Mouse (Mus musculus) spleen, postnatal 10 days (tissue): ENCODE data around the gene Olfr1014.

Source experiments
- DNase-seq, 2 experiments: peaks; one replicate each; pipeline ENCODE4 v3.0.0; 2021 to 2022; ENCODE audit warnings: low spot score in 2 of 2

Olfr1014 gene

GRCm38 (mm10) chr2:85772413-85772812 is at the start of gene Olfr1014:
TSS of gene Olfr1014 (plus strand) at chr2:85772713.
- DNase-seq = no peak

DNA sequence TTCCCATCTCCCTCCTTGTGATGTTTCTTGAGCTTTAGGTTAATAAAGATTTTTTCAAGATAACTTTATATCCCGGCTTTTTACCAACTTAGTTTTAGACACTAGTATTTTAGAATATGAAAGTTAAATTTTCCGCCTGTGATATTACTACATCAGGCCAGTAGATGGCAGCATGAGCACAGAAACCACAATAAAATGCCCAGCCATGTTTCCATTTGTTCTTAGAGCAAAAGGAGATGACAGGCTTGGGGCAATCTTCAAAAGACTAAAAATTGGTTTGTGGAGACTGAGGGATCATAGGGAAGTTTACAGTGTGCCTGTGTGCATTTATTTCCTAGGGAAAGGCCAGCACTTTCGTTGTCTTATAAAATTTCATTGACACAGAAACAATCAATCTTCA is 46.7 kb upstream of the Olfr1014 start:
- no peak for DNase-seq

DNA sequence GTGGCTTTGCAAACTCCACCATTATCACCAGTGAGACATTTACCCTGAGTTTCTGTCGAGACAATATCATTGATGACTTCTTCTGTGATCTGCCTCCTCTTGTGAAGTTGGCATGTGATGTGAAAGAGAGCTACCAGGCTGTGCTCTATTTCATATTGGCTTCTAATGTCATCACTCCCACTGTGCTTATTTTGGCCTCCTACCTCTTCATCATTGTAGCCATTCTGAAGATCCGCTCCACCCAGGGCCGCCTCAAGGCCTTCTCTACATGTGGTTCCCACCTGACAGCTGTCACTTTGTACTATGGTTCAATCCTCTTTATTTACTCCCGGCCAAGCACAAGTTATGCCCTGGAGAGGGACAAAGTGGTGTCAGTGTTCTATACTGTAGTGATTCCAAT is 18.7 kb upstream of the Olfr1014 start:
- no peak for DNase-seq

DNA sequence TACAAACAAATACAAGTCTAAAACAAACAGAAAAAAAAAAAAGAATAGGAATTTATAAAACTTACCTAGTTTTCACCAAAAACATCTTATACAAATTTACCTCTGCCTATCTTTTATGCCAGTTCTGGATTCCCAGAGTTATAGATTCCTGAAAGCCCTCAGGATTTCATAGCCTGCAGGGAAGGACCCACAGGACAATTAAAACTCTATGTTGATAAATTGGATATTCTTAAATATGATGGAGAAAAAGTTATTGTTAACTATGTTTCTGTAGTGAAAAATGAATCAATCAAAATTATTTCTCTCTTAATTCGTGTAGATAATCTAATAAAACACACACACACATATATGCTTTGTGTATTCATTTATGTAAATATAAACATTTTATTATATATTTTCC is 9.8 kb upstream of the Olfr1014 start, which contains the start of gene Olfr1012:
Olfr1012 (minus strand) TSS at position 101 of the 400 bp plus-strand sequence.
- DNase-seq = no peak

DNA sequence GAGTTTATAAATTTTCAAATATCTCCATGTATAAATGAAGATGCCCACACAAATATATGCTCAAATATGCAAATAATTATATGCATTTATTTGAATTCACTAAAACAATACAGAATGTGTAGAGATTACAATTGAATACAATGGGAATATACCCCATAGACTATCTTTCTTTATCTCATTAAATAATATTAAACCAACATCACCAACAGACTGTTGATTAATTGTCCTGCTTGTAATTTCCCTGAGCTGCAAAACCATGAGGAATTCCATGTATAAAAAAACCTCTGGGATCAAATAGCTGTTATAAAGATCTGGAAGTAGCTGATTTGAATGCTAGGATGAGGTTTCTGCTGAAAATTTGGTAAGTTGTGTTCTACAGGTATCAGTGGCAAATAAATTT is 5.7 kb upstream of the Olfr1014 start, which contains the start of gene Olfr1013:
Olfr1013 (plus strand) TSS at position 301 of the 400 bp plus-strand sequence.
- no peak for DNase-seq

DNA sequence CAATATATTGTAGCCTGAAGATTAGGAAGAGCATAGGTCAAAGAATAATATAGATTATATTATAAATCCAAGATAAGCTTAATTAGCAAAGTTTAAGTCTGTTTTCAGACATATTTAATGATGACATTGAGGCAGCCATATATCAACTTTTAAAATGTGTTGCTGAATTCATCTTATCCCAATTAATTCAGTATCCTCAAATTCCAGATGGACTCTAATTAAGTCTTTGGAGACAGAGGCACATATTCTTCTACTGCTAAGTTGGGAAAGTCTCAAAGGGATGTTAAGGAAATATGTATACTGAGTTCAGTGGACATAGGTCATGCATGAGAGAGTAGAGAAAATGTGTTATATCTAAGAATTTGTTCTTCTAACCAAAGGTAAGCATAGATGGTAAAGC is 9.2 kb downstream of the Olfr1014 start, which contains the start of gene Olfr1015:
Olfr1015 (plus strand) TSS at position 301 of the 400 bp plus-strand sequence.
- DNase-seq = no peak

DNA sequence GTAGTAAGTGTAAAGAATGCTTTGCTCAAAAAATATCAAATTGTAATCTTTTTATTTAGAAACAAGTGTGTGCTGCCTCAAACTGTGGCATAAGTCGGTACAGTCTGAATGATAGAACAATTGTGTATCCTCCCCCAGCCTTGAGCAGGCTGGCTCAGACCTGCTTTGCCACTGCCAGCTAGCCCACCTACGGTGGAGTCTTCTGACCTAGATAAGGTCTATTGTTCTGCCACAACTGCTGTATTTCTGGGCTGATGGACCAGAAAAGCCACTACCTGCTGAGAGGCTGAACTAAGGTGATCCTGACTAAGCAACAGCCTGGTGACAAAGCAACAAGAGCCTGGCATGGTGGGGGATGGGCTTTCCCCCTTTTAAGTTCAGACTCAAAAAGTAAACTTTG is 19.8 kb downstream of the Olfr1014 start:
- no peak for DNase-seq

DNA sequence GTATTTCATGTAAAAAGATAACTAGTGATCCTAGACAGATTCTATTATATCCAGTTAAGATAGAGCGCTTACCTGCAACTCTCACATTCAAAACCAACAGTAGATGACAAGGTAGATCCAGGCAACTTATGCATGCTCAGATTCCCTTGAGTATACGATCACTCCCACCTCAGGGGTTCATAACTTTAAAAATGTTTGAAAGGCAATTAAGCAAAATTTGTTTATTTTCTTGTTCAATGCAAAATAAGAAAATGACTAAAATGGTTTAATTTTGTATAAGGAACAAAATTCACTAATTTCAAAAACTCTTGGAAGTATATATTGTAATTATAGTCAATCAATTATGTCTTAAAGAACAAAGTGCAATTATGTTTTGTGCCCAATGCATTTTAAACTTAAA is 29.9 kb downstream of the Olfr1014 start, which contains the start of gene Olfr1016:
Olfr1016 (minus strand) TSS at position 101 of the 400 bp plus-strand sequence.
- DNase-seq = no peak

GRCm38 (mm10) chr2:85804501-85804900 is 32.0 kb downstream of the Olfr1014 start:
- no peak for DNase-seq

GRCm38 (mm10) chr2:85818179-85818578 is 45.7 kb downstream of the Olfr1014 start, which contains the start of gene Olfr1018:
TSS of gene Olfr1018 (plus strand) at chr2:85818479.
- no peak for DNase-seq
